Mouse (Mus musculus) embryonic facial prominence, embryonic 12.5 days (tissue): ENCODE measurements around the gene Mycbpap. TPM values are rescaled to one million over a fixed set of nuclear protein-coding genes. Genes with fewer than 3 reads are reported as not detected.

Experiments
- ATAC-seq: fragments of 200-750 bp; cut with Nextera tagmentation; 2 replicates; pipeline ENCODE4 v1.8.0; 2017; ENCODE audit not compliant: insufficient number of reproducible peaks, insufficient read depth, low FRiP score, low TSS enrichment
- H3K27ac ChIP-seq: fragments of 300-500 bp; sonication (generic); 2 replicates; pipeline ENCODE4 v1.5.1; 2016; ENCODE audit warnings: mild to moderate bottlenecking
- H3K27me3 ChIP-seq: fragments of 300-500 bp; sonication (generic); 2 replicates; pipeline ENCODE4 v1.6.1; 2016; ENCODE audit warnings: mild to moderate bottlenecking, moderate library complexity
- H3K36me3 ChIP-seq: fragments of 300-500 bp; sonication (generic); 2 replicates; pipeline ENCODE4 v1.6.1; 2016; ENCODE audit warnings: mild to moderate bottlenecking
- H3K4me1 ChIP-seq: fragments of 300-500 bp; sonication (generic); 2 replicates; pipeline ENCODE4 v1.6.1; 2016
- H3K4me2 ChIP-seq: fragments of 300-500 bp; sonication (generic); replicated peaks from 2 replicates; pipeline ENCODE4 v1.6.1; 2016; ENCODE audit warnings: mild to moderate bottlenecking, moderate library complexity
- H3K4me3 ChIP-seq: fragments of 300-500 bp; sonication (generic); 2 replicates; pipeline ENCODE4 v1.5.1; 2016; ENCODE audit warnings: mild to moderate bottlenecking
- H3K9ac ChIP-seq: fragments of 300-500 bp; sonication (generic); 2 replicates; pipeline ENCODE4 v1.6.1; 2016; ENCODE audit warnings: mild to moderate bottlenecking, moderate library complexity
- H3K9me3 ChIP-seq: fragments of 300-500 bp; sonication (generic); 2 replicates; pipeline ENCODE4 v1.6.1; 2016; ENCODE audit warnings: mild to moderate bottlenecking, moderate library complexity
- WGBS: fragments of 180-500 bp; shearing (Covaris S2); methylation state at CpG from one replicate; pipeline ENCODE4 v1.1.7; 2016; 5-methylcytosine and 5-hydroxymethylcytosine counted together
- polyA plus RNA-seq: library from polyadenylated mRNA; unstranded; fragments of >200 nt; fragmentation: Nextera tagmentation; extraction: Ambion mirVana; gene quantifications from 2 replicates; pipeline ENCODE4 v1.2.1, GENCODE M21; 2016

Gene Mycbpap
- polyA plus RNA-seq, 1 experiment from 2014 or later, result 3.7 TPM

GRCm38 (mm10) chr11:94528879-94529278 lies 7.3 kb upstream of the Mycbpap start:
- no peaks in the 10 kb centered on the region for H3K9me3 ChIP-seq
- ATAC-seq, result no peak
- WGBS, result 38% methylated on average over 3 of the region's 3 CpGs

GRCm38 (mm10) chr11:94526171-94526879 lies 4.8 kb upstream of the Mycbpap start:
- H3K4me2 ChIP-seq, result no peak overlapping the region
- H3K27ac ChIP-seq, result no peak overlapping the region
- H3K4me1 ChIP-seq, result no peaks in the 10 kb centered on the region

More at GRCm38 (mm10) chr11:94528879-94529278, 7.3 kb upstream of the Mycbpap start:
- Histone ChIP-seq H3K4me1 (no peaks in the 10 kb centered on the region), H3K27ac (no peak overlapping the region), H3K9ac (no peak overlapping the region), H3K4me2 (no peak overlapping the region), H3K4me3 (no peak overlapping the region), H3K27me3 (no peaks in the 10 kb centered on the region), H3K36me3 (no peaks in the 10 kb centered on the region)

GRCm38 (mm10) chr11:94513452-94513851 lies 8.1 kb downstream of the Mycbpap start:
- Histone ChIP-seq H3K9me3 (0 out of 2 replicates have a peak, but pooled peaks cover 3% of the 10 kb centered on the region), H3K4me2 (no peak overlapping the region), H3K36me3 (no peaks in the 10 kb centered on the region), H3K4me1 (no peaks in the 10 kb centered on the region; the same call in 1 of the 2 replicates), H3K27me3 (no peaks in the 10 kb centered on the region), H3K4me3 (no peak overlapping the region), H3K27ac (no peak overlapping the region), H3K9ac (no peak overlapping the region)
- WGBS, result 61% methylated on average over 8 of the region's 9 CpGs
- ATAC-seq, result no peak

More at GRCm38 (mm10) chr11:94526171-94526879, 4.8 kb upstream of the Mycbpap start:
- H3K36me3 ChIP-seq, result no peaks in the 10 kb centered on the region
- ATAC-seq, result no peak
- no peaks in the 10 kb centered on the region for H3K27me3 ChIP-seq
- H3K4me3 ChIP-seq, result no peak overlapping the region
- no peaks in the 10 kb centered on the region for H3K9me3 ChIP-seq
- 25% methylated on average over 9 of the region's 9 CpGs for WGBS
- H3K9ac ChIP-seq, result no peak overlapping the region

- Histone ChIP-seq H3K9ac (no peak overlapping the region), H3K9me3 (0 out of 2 replicates have a peak, but pooled peaks cover 3% of the 10 kb centered on the region), H3K27ac (no peak overlapping the region), H3K4me2 (no peak overlapping the region), H3K4me1 (no peaks in the 10 kb centered on the region), H3K4me3 (no peak overlapping the region), H3K36me3 (no peaks in the 10 kb centered on the region), H3K27me3 (no peaks in the 10 kb centered on the region)
- ATAC-seq, result no peak
- 94% methylated on average over 10 of the region's 10 CpGs for WGBS
Measured at GRCm38 (mm10) chr11:94508976-94509375, 12.6 kb downstream of the Mycbpap start.

DNA sequence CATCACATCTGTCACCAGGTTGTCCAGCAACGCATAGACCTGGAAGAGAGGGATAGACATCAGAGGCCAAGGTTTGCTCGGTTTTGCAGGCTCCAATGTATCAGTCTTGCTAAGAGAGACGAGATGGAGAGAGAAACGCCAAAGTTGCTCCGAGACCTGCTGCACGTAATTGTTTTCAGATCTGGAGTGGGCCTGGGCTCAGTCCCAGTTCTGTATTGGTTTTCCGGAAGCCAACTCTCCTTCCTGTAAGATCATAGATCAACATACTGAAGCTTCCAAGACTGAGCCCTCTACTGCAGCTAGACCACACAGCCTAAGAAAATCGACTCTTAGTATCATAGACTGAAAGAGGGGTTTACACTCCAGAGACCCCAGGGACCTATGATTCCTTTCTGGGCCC lies 20.1 kb downstream of the Mycbpap start:
- H3K4me3 ChIP-seq, result no peak overlapping the region
- 77% methylated on average over 8 of the region's 8 CpGs for WGBS
- no peak overlapping the region for H3K9ac ChIP-seq
- ATAC-seq, result no peak
- H3K27ac ChIP-seq, result no peak overlapping the region
- H3K4me1 ChIP-seq, result peaks cover 30% of the 10 kb centered on the region
- no peak overlapping the region for H3K4me2 ChIP-seq
- no peaks in the 10 kb centered on the region for H3K36me3 ChIP-seq
- H3K27me3 ChIP-seq, result peaks cover 10% of the 10 kb centered on the region; the same call in 1 of the 2 replicates
- no peaks in the 10 kb centered on the region for H3K9me3 ChIP-seq

- Histone ChIP-seq H3K9ac (peak overlapping the region; percentile 51), H3K4me3 (peak overlapping the region; percentile 39; the same call in 1 of the 2 replicates), H3K9me3 (no peaks in the 10 kb centered on the region), H3K4me1 (peaks cover 30% of the 10 kb centered on the region), H3K27me3 (peaks cover 10% of the 10 kb centered on the region; the same call in 1 of the 2 replicates), H3K36me3 (no peaks in the 10 kb centered on the region), H3K27ac (peak overlapping the region; percentile 41; the same call in 1 of the 2 replicates), H3K4me2 (peak overlapping the region; percentile 62)
- 22% methylated on average over 8 of the region's 8 CpGs for WGBS
- no peak for ATAC-seq
Measured at GRCm38 (mm10) chr11:94500362-94500761, 21.2 kb downstream of the Mycbpap start.

DNA sequence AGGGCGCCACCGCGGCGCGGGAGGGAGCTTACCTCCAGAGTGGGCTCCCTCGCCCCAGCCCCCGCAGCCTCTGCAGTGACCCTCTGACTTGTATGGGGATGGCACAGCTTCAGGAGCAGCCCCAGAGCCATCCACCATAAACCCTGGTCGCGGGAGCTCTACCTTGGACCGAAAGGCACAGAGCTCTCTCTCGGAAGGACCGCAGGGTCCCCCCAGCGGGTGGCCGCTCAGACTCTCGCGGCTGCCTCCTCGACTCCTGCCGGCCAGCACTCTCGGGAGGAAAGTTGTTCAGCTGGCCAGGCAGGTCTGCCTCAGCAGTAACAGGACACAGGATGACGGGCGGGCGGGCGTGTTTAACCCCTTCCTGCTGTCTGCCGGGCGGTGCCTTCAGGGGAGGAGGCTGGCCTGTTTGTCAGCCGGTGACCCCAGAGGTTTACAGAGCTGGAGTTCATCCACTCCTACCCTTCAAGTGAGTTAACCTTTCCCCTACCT lies 21.8 kb downstream of the Mycbpap start, which contains the start of gene Epn3:
Gene Epn3 (minus strand): TSS at position 314 of the 492 bp plus-strand sequence.
- peak within 1 kb of the TSS; percentile 39 for H3K4me3 ChIP-seq
- H3K36me3 ChIP-seq, result no peaks in the 10 kb centered on the region
- peaks cover 30% of the 10 kb centered on the region for H3K4me1 ChIP-seq
- no peaks in the 10 kb centered on the region for H3K9me3 ChIP-seq
- peaks cover 12% of the 10 kb centered on the region; the same call in 1 of the 2 replicates for H3K27me3 ChIP-seq
- H3K4me2 ChIP-seq, result peak within 1 kb of the TSS; percentile 62
- H3K27ac ChIP-seq, result peak within 1 kb of the TSS; percentile 41; the same call in 1 of the 2 replicates
- under 1% methylated on average over 25 of the region's 26 CpGs for WGBS
- peak within 1 kb of the TSS; percentile 51 for H3K9ac ChIP-seq
- ATAC-seq, result 0 out of 2 replicates have a peak, but pooled peaks have one; percentile 10

DNA sequence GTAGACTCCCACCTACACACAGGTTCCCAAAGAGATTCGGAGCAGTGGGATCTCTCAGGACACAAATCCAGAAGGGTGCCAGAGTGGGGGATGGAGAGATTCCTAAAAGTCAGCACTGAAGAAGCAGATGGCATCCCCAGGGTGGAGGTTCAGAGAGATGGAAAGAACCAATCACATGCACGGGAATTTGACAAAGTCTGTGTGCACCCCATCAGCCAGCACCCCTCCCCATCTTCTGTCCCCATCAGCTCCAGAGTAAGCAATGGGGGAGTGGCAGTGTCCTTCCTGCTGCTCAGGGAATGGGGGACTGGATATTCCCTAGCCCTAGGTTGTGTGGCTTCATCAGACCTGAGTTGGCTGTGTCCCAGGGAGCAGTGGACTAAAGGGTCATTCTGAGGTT lies 22.5 kb downstream of the Mycbpap start:
- Histone ChIP-seq H3K27ac (peak overlapping the region; percentile 41; the same call in 1 of the 2 replicates), H3K4me2 (peak overlapping the region; percentile 62), H3K4me3 (peak overlapping the region; percentile 39), H3K27me3 (peaks cover 14% of the 10 kb centered on the region; the same call in 1 of the 2 replicates), H3K9ac (peak overlapping the region; percentile 4; the same call in 1 of the 2 replicates), H3K4me1 (peaks cover 30% of the 10 kb centered on the region), H3K36me3 (no peaks in the 10 kb centered on the region), H3K9me3 (no peaks in the 10 kb centered on the region)
- ATAC-seq, result no peak
- WGBS, result 4% methylated on average over 2 of the region's 2 CpGs

- Histone ChIP-seq H3K9me3 (no peaks in the 10 kb centered on the region), H3K4me3 (peak overlapping the region; percentile 39), H3K4me1 (peaks cover 30% of the 10 kb centered on the region), H3K9ac (peak overlapping the region; percentile 4; the same call in 1 of the 2 replicates), H3K27ac (peak overlapping the region; percentile 58), H3K4me2 (peak overlapping the region; percentile 62), H3K27me3 (peaks cover 15% of the 10 kb centered on the region; the same call in 1 of the 2 replicates), H3K36me3 (no peaks in the 10 kb centered on the region)
- no peak for ATAC-seq
- WGBS, result 17% methylated on average over 19 of the region's 19 CpGs
Measured at GRCm38 (mm10) chr11:94498093-94498996, 23.2 kb downstream of the Mycbpap start.

DNA sequence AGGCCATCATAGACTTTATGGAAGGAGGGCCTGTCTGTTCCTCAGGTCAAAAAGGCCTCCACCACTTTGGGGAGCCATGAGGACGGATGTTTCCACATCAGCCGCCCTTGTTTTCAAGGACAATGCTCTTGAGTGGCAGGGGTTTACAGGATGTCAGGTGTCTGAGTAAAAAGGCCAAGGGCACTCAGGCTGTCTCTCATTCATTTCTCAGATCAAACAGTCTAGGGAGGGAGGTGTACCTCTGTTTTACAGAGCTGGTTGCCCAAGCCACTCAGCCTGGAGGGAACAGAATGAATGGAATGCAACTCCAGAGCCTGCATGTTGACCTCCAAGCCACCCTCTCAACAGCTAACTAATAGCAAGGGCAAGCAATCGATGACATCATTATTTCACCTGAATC lies 26.1 kb downstream of the Mycbpap start:
- Histone ChIP-seq H3K4me3 (no peak overlapping the region), H3K27me3 (peaks cover 41% of the 10 kb centered on the region), H3K4me2 (no peak overlapping the region), H3K36me3 (no peaks in the 10 kb centered on the region), H3K27ac (no peak overlapping the region), H3K4me1 (peaks cover 41% of the 10 kb centered on the region), H3K9me3 (no peaks in the 10 kb centered on the region), H3K9ac (no peak overlapping the region)
- no peak for ATAC-seq
- WGBS, result 75% methylated on average over 3 of the region's 3 CpGs

GRCm38 (mm10) chr11:94491749-94492099 lies 29.8 kb downstream of the Mycbpap start:
- Histone ChIP-seq H3K27ac (no peak overlapping the region), H3K4me3 (peak overlapping the region; percentile 57), H3K9ac (0 out of 2 replicates have a peak overlapping the region, but pooled peaks have one; percentile 67)

More at GRCm38 (mm10) chr11:94491749-94492099, 29.8 kb downstream of the Mycbpap start:
- Histone ChIP-seq H3K4me2 (peak overlapping the region; percentile 83), H3K36me3 (no peaks in the 10 kb centered on the region), H3K27me3 (peaks cover 32% of the 10 kb centered on the region), H3K4me1 (peaks cover 20% of the 10 kb centered on the region), H3K9me3 (no peaks in the 10 kb centered on the region)
- ATAC-seq, result no peak
- 68% methylated on average over 7 of the region's 7 CpGs for WGBS
